Comparison of ENCODE assay signal across 8 mouse cellular contexts in genomic region chr4:47020563-47020962, GRCm38 (mm10). TPM values are rescaled to one million over a fixed set of nuclear protein-coding genes. Genes with fewer than 3 reads are reported as not detected.
DNase-seq lines count a peak whose midpoint lies in the region; ATAC-seq and TF ChIP-seq lines count a peak whose summit lies in the region.

No protein-coding gene starts in this region.

- no peak for TF ChIP-seq POLR2A in lung, adult 2 months (IDR thresholded peaks at IDR 0.05; ENCODE audit: borderline replicate concordance, extremely low read depth, low read depth, low read length)
- TF ChIP-seq POLR2A in small intestine, adult 2 months (IDR thresholded peaks at IDR 0.05; ENCODE audit: low read depth, low read length): no peak

- H3K27ac ChIP-seq in midbrain, embryonic 10.5 days (replicated peaks): no peak overlapping the region
- no peak overlapping the region for H3K27ac ChIP-seq in midbrain, embryonic 15.5 days
- H3K27ac ChIP-seq in small intestine, adult 2 months (ENCODE audit: insufficient read depth, low read depth, low read length): no peak overlapping the region

- CTCF ChIA-PET in Patski (lab: Charles Lee): interaction anchor here (1.0 to 2.3 kb wide), 7 partner anchors 9 to 409 kb away, joined by 3 to 8 read pairs (median 7); no protein-coding TSS in a partner anchor

- in situ Hi-C loops in Patski (cut with MboI; ENCODE audit: low pct_unique_long_range_greater_than_20kb): no loop called here

- H3K9me3 ChIP-seq in midbrain, embryonic 10.5 days (replicated peaks): no peaks in the 10 kb centered on the region
- H3K9me3 ChIP-seq in midbrain, embryonic 15.5 days: no peaks in the 10 kb centered on the region

- no peak overlapping the region for H3K4me2 ChIP-seq in midbrain, embryonic 15.5 days

- no peaks in the 10 kb centered on the region for H3K27me3 ChIP-seq in midbrain, embryonic 10.5 days (ENCODE audit: low read depth, poor library complexity, severe bottlenecking)
- H3K27me3 ChIP-seq in midbrain, embryonic 15.5 days (replicated peaks): no peaks in the 10 kb centered on the region
- H3K27me3 ChIP-seq in Patski: no peaks in the 10 kb centered on the region
- no peaks in the 10 kb centered on the region for H3K27me3 ChIP-seq in small intestine, adult 2 months (ENCODE audit: control insufficient read depth, insufficient read depth, low read length)

- POLR2A ChIA-PET in Patski (lab: Charles Lee): interaction anchor here (0.7 kb wide), 1 partner anchor 18 kb away, joined by 3 read pairs; no protein-coding TSS in a partner anchor

- no peaks in the 10 kb centered on the region for H3K4me1 ChIP-seq in midbrain, embryonic 10.5 days
- no peaks in the 10 kb centered on the region for H3K4me1 ChIP-seq in midbrain, embryonic 15.5 days
- no peaks in the 10 kb centered on the region for H3K4me1 ChIP-seq in lung, adult 2 months (ENCODE audit: control insufficient read depth, insufficient read depth, low read length)
- H3K4me1 ChIP-seq in small intestine, adult 2 months (ENCODE audit: control insufficient read depth, insufficient read depth, insufficient read length, low read length): no peaks in the 10 kb centered on the region

- no peak overlapping the region for H3K9ac ChIP-seq in midbrain, embryonic 15.5 days

- no peak for ATAC-seq in midbrain, embryonic 15.5 days (replicated peaks)
- no peak for ATAC-seq in Patski

- H3K4me3 ChIP-seq in midbrain, embryonic 10.5 days: no peak overlapping the region
- H3K4me3 ChIP-seq in midbrain, embryonic 15.5 days: no peak overlapping the region
- no peak overlapping the region for H3K4me3 ChIP-seq in lung, adult 2 months (replicated peaks; ENCODE audit: extremely low read depth, low read depth, low read length)
- no peak overlapping the region for H3K4me3 ChIP-seq in small intestine, adult 2 months (ENCODE audit: low read depth, low read length)

- DNase-seq in midbrain, embryonic 10.5 days (ENCODE audit: low spot score): peak; percentile 66
- DNase-seq in Patski (ENCODE audit: low read depth, low spot score) (no peak), MN1 (ENCODE audit: low spot score) (no peak)
- peak; percentile 30 for DNase-seq in c-Kit-positive CD71-positive TER-119-positive erythroid progenitor cells, embryonic 14.5 days (ENCODE audit: low spot score)
- DNase-seq in gastrocnemius, postnatal 4 days (ENCODE audit: low spot score in 2 of 2): peak; percentile 37 to 51
- peak; percentile 61 for DNase-seq in lung, adult 2 months

- TF ChIP-seq CTCF in Patski (IDR thresholded peaks at IDR 0.05): peak; percentile 81
- TF ChIP-seq CTCF in lung, adult 2 months (IDR thresholded peaks at IDR 0.05; ENCODE audit: insufficient read depth, low read length): peak; percentile 63
- TF ChIP-seq CTCF in small intestine, adult 2 months (IDR thresholded peaks at IDR 0.05; ENCODE audit: extremely low read depth, insufficient read length, insufficient replicate concordance, low read depth, low read length): peak; percentile 76; the same call in 1 of the 2 replicates

- WGBS in midbrain, embryonic 10.5 days: 14% methylated on average over 5 of the region's 5 CpGs
- WGBS in midbrain, embryonic 15.5 days: 9% methylated on average over 5 of the region's 5 CpGs
- 17% methylated on average over 5 of the region's 5 CpGs for WGBS in lung, adult 2 months
- 14% methylated on average over 5 of the region's 5 CpGs for WGBS in small intestine, adult 2 months

- H3K36me3 ChIP-seq in midbrain, embryonic 10.5 days: peaks cover 25% of the 10 kb centered on the region
- H3K36me3 ChIP-seq in midbrain, embryonic 15.5 days (replicated peaks): no peaks in the 10 kb centered on the region; the same call in 1 of the 2 replicates
- H3K36me3 ChIP-seq in small intestine, adult 2 months (ENCODE audit: control insufficient read depth, insufficient read depth, low read length): no peaks in the 10 kb centered on the region

RNA-seq across cellular contexts. Expression of gene Gabbr2, which starts 28.9 kb away (rescaled TPM):
- polyA plus RNA-seq in midbrain, embryonic 10.5 days (2016; fragmentation: Nextera tagmentation; extraction: Ambion mirVana): 0.12 and 0.25 TPM in 2 replicates
- polyA plus RNA-seq in midbrain, embryonic 15.5 days (2015; fragmentation: Nextera tagmentation; extraction: Ambion mirVana): 12.7 and 14.8 TPM in 2 replicates
- polyA plus RNA-seq in Patski (2021): not detected
- total RNA-seq in gastrocnemius, postnatal 4 days (2021): under 1 TPM; 0.25 to 0.34 TPM
- polyA plus RNA-seq in lung, adult 2 months (2012; rRNA removed): 0.05 TPM in 1 of 2 replicates, not detected in the other
- 0.06 and 0.74 TPM in 2 replicates for polyA plus RNA-seq in small intestine, adult 2 months (2012; rRNA removed)

RNA-seq across cellular contexts. Expression of gene Anks6, which starts 36.7 kb away (rescaled TPM):
- 2.9 and 3.3 TPM in 2 replicates for polyA plus RNA-seq in midbrain, embryonic 10.5 days (2016; fragmentation: Nextera tagmentation; extraction: Ambion mirVana)
- polyA plus RNA-seq in midbrain, embryonic 15.5 days (2015; fragmentation: Nextera tagmentation; extraction: Ambion mirVana): 5.2 and 5.3 TPM in 2 replicates
- polyA plus RNA-seq in Patski (2021): 9.4 TPM
- 10 to 100 TPM in 1 of 2 experiments, 1 to 10 TPM in 1; 9.6 to 10.9 TPM for total RNA-seq in gastrocnemius, postnatal 4 days (2021)
- polyA plus RNA-seq in lung, adult 2 months (2012; rRNA removed): 4.7 and 6.5 TPM in 2 replicates
- 2.5 and 3.0 TPM in 2 replicates for polyA plus RNA-seq in small intestine, adult 2 months (2012; rRNA removed)

Comparison
In these comparisons a context has a peak if more than half of its experiments do, and no peak if none do; other contexts are left out.
1. DNase-seq: peak in midbrain, embryonic 10.5 days (single experiment), c-Kit-positive CD71-positive TER-119-positive erythroid progenitor cells, embryonic 14.5 days (single experiment), gastrocnemius, postnatal 4 days (2 of 2) and lung, adult 2 months (single experiment); none in Patski (single experiment) and MN1 (single experiment).
2. Peak in every context shown above with its lines, with median percentiles within 50 percentile points of each other: CTCF ChIP-seq.